Mouse (Mus musculus): ENCODE data around the gene Atp2a3. TPM values are rescaled to one million over a fixed set of nuclear protein-coding genes. Genes with fewer than 3 reads are reported as not detected.

Atp2a3 gene
- total RNA-seq, 2 experiments from 2014 or later, result 6.6 to 8.5 TPM

DNA sequence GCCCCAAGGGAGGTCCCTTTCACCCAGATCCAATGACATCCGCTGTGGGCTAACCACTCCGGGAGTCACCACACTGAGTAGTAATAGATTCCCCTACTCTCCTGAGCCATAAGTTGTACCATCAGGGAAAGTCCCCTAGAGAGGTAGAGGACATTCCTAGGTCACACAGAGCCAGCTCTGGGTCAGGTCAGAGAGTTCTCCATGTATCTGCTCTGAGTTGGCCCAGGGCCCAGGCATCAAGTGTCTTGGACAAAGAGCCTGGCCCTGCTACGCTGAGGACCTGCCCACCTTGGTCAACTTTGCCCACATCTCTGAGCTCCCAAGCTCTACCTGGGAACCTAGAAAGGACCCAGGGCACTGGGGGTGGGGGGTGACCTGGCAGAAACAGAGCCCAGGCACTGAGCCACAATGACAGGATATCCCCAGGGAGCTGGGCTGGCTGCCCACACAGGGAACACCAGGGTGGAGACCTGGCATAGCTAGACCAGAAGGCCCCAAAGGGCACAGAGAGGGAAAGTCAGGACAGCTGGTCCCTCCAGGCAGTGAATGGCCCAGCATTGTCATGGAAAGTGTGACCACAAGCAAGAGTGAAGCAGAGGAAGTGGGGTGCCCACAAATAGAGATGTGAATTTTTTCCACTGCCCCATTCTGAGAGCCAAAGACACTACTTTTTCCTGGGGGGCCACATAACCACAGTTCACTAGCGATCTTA, 7.4 kb upstream of the Atp2a3 start:
- no peak for DNase-seq (ENCODE audit: low spot score in 2 of 2)

DNA sequence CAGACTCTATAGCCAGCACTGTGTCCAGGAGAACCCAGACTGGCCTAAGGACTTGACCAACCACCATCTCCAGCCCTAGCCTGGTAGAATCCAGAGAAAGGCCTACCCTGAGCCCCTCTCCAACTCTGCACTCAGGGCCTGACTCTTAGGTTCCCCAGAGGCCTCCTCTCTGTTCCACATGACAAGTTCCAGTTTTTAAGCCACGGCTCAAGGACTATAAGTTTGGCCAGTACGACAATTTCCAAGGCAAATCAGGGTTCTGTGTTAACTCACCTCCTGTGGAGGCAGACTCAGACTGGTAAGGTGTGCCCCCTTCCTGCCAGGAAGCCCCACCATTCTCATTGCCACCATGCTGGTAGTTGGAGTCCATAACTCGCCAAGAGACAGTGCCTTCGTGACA, 6.8 kb upstream of the Atp2a3 start:
- DNase-seq (ENCODE audit: low spot score in 2 of 2), result no peak

GRCm38 (mm10) chr11:72955339-72955974, 5.5 kb upstream of the Atp2a3 start:
- no peak for DNase-seq (ENCODE audit: low spot score in 2 of 2)

GRCm38 (mm10) chr11:72957318-72957717, 3.7 kb upstream of the Atp2a3 start:
- no peak for DNase-seq (ENCODE audit: low spot score in 2 of 2)

GRCm38 (mm10) chr11:72959924-72960679, 867 bp upstream of the Atp2a3 start:
- no peak for DNase-seq (ENCODE audit: low spot score in 2 of 2)

DNA sequence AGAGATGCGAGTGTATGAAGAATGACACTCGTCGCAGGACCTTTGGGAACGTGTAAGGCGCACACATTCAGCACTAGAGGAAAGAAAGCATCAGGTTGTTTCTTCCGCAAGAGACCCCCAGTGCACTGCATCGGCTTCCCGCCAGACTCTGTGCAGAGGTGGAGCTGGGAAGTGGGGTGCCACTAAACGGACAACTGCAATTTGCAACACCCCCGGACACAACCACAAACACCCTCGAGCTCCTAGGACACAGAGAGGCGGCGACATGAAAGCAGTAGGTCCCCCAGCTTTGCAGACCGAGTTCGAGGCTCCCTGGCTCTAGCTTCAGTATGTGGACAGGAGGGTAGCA, 272 bp upstream of the Atp2a3 start:
- no peak for DNase-seq (ENCODE audit: low spot score in 2 of 2)

- no peak for DNase-seq (ENCODE audit: low spot score in 2 of 2)
Observed at GRCm38 (mm10) chr11:72962378-72962777, 1.4 kb downstream of the Atp2a3 start.

DNA sequence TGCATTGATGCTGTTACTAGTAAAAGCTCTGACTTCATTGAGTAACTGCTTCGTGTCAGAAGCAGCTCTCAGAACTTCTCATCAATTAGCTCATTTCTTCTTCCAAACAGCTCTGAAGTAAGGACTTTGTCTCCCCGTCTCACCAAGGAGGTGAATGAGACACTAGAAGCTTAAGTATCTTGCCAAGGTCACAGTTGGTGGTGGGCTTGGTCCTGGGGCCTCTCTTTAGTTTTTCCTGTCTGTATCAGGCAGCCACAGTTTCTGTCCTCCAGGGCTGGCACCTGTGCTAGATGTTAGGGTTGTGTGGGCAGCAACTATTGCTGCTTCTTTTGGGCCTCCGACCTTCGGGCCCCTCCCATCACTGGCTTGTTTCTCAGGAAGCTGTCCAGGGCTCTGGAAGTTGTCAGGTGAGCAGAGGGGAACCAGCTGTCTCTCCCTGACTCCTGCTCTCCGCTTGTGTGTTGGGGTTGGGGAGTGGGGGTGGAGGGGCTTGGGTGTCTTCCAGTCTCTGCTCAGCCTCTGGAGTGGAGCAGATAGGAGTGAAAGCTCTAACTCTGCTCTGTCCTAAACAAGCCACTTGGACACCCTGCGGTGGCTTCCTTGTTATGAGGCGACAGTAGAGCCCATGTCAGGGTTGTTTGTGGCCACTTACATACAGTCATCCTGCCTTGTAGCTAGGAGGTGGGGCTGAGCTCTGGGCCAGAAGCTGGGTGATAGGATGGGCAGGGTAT, 2.3 kb downstream of the Atp2a3 start:
- no peak for DNase-seq (ENCODE audit: low spot score in 2 of 2)

GRCm38 (mm10) chr11:72963789-72964294, 2.9 kb downstream of the Atp2a3 start:
- no peak for DNase-seq (ENCODE audit: low spot score in 2 of 2)

- no peak for DNase-seq (ENCODE audit: low spot score in 2 of 2)
Observed at GRCm38 (mm10) chr11:72974995-72975503, 14.1 kb downstream of the Atp2a3 start.

DNA sequence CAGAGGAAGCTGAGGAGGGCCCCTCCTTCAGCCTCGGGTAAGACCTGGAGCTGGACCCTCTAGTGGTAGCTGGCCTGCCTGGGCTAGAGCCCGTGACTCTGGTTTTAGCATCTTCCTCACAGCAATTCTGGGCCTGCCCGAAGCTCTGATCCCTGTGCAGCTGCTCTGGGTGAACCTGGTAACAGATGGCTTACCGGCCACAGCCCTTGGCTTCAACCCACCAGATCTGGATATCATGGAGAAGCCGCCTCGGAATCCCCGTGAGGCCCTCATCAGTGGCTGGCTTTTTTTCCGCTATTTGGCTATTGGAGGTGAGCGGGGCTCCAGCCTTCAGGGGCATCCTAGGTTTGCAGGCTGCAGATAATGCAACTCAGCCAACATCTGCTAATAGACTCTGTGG, 21.5 kb downstream of the Atp2a3 start:
- DNase-seq (ENCODE audit: low spot score in 2 of 2), result no peak

GRCm38 (mm10) chr11:72983283-72983682, 22.3 kb downstream of the Atp2a3 start:
- DNase-seq (ENCODE audit: low spot score in 2 of 2), result no peak

- DNase-seq (ENCODE audit: low spot score in 2 of 2), result no peak
Observed at GRCm38 (mm10) chr11:72986745-72987144, 25.8 kb downstream of the Atp2a3 start.

- DNase-seq (ENCODE audit: low spot score in 2 of 2), result no peak
Observed at GRCm38 (mm10) chr11:72987234-72987633, 26.3 kb downstream of the Atp2a3 start.

DNA sequence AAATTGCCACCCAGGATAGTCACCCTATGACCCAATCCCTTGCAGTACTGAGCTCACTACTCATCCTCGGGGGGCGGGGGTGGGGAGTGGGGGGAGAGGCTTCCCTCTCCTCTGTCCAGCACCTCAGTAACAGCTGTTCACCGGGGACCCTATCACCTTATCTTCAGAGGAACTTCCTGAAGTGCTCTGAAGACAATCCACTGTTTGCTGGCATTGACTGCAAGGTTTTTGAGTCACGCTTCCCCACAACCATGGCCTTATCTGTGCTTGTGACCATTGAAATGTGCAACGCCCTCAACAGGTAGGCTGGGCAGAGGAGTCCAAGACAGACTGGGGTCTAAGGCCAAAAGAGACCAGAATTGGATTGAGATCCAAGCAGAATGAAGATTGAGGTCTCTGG, 26.8 kb downstream of the Atp2a3 start:
- DNase-seq (ENCODE audit: low spot score in 2 of 2), result no peak

- DNase-seq (ENCODE audit: low spot score in 2 of 2), result no peak
Observed at GRCm38 (mm10) chr11:72989044-72989443, 28.1 kb downstream of the Atp2a3 start.

DNA sequence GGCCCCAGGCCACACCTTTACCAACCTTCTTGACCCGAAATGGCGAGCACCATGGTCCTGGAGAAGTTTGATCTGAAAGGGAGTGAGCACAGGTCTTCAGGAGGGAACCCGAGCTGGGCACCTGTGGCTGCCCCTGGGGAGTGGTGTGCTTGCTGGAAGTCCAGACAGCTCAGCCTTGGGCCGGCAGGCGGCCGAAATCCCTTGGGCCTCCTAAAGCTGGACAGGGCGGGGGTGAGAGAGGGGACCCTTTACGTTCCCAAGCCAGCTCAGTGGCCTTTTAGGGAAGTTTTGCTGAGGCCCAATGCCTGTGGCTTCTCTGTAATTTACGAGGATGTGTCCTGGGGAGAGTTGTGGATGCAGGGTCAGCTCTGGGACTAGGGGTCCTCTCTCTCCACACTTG, 29.7 kb downstream of the Atp2a3 start:
- DNase-seq (ENCODE audit: low spot score in 2 of 2), result no peak

- no peak for DNase-seq (ENCODE audit: low spot score in 2 of 2)
Observed at GRCm38 (mm10) chr11:72991961-72992360, 31.0 kb downstream of the Atp2a3 start.

GRCm38 (mm10) chr11:72996346-72996745, 35.4 kb downstream of the Atp2a3 start:
- no peak for DNase-seq (ENCODE audit: low spot score in 2 of 2)

- no peak for DNase-seq (ENCODE audit: low spot score in 2 of 2)
Observed at GRCm38 (mm10) chr11:72996781-72997180, 35.8 kb downstream of the Atp2a3 start.

All from left cerebral cortex, adult 18-20 months (tissue).